Mouse (Mus musculus): ENCODE results near the gene Rybp. TPM values are rescaled to one million over a fixed set of nuclear protein-coding genes. Genes with fewer than 3 reads are reported as not detected.

The Rybp gene
- polyA plus RNA-seq, 1 experiment from 2014 or later, result 4.6 TPM

GRCm38 (mm10) chr6:100297536-100297935 is 10.3 kb upstream of the Rybp start:
- no peaks in the 10 kb centered on the region for H3K36me3 ChIP-seq (ENCODE audit: control insufficient read depth, insufficient read depth)
- H3K9ac ChIP-seq (ENCODE audit: low read depth, low read length), result no peak overlapping the region
- H3K27ac ChIP-seq (ENCODE audit: low read length), result no peak overlapping the region
- no peaks in the 10 kb centered on the region for H3K9me3 ChIP-seq (replicated peaks; ENCODE audit: control insufficient read depth, low read length)
- WGBS (ENCODE audit: insufficient replicate concordance), result 48% methylated on average over 8 of the region's 8 CpGs
- no peak for ATAC-seq (ENCODE audit: low read depth)
- no peak overlapping the region for H3K4me3 ChIP-seq (ENCODE audit: low read depth, low read length)
- no peak overlapping the region for H3K4me2 ChIP-seq (ENCODE audit: low read depth, low read length)
- H3K4me1 ChIP-seq (ENCODE audit: control insufficient read depth, low read depth, low read length), result no peaks in the 10 kb centered on the region; the same call in 1 of the 2 replicates
- no peaks in the 10 kb centered on the region for H3K27me3 ChIP-seq (ENCODE audit: control insufficient read depth, insufficient read depth, low read depth, low read length)

DNA sequence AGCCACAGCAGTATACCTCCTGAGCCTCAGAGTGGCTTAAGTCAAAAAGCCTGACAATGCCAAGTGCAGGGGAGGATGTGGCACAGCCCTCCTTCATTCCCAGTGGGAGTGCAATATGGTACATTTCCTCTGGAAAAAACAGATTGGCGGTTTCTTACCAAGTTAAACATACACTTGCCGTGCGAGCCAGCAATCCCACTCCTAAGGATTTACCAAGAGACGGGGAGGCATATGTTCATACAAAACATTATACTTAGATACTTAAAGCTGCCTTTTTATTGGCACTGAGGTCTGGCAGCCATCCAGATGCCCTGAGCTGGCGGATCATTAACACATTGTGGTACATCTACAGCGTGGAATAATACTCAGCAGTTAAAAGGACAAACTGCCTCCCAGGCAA is 5.1 kb upstream of the Rybp start:
- Histone ChIP-seq H3K36me3 (ENCODE audit: control insufficient read depth, insufficient read depth) (no peaks in the 10 kb centered on the region), H3K9ac (ENCODE audit: low read depth, low read length) (no peak overlapping the region), H3K4me2 (ENCODE audit: low read depth, low read length) (no peak overlapping the region), H3K4me3 (ENCODE audit: low read depth, low read length) (no peak overlapping the region), H3K4me1 (ENCODE audit: control insufficient read depth, low read depth, low read length) (peaks cover 13% of the 10 kb centered on the region), H3K27me3 (ENCODE audit: control insufficient read depth, insufficient read depth, low read depth, low read length) (no peaks in the 10 kb centered on the region), H3K9me3 (replicated peaks; ENCODE audit: control insufficient read depth, low read length) (no peaks in the 10 kb centered on the region), H3K27ac (ENCODE audit: low read length) (no peak overlapping the region)
- no peak for ATAC-seq (ENCODE audit: low read depth)
- 73% methylated on average over 6 of the region's 6 CpGs for WGBS (ENCODE audit: insufficient replicate concordance)

GRCm38 (mm10) chr6:100289058-100289457 is 1.8 kb upstream of the Rybp start:
- Histone ChIP-seq H3K4me3 (ENCODE audit: low read depth, low read length) (no peak overlapping the region), H3K4me2 (ENCODE audit: low read depth, low read length) (no peak overlapping the region), H3K27ac (ENCODE audit: low read length) (no peak overlapping the region), H3K4me1 (ENCODE audit: control insufficient read depth, low read depth, low read length) (peaks cover 20% of the 10 kb centered on the region), H3K9ac (ENCODE audit: low read depth, low read length) (no peak overlapping the region), H3K36me3 (ENCODE audit: control insufficient read depth, insufficient read depth) (no peaks in the 10 kb centered on the region), H3K9me3 (replicated peaks; ENCODE audit: control insufficient read depth, low read length) (no peaks in the 10 kb centered on the region), H3K27me3 (ENCODE audit: control insufficient read depth, insufficient read depth, low read depth, low read length) (no peaks in the 10 kb centered on the region)
- ATAC-seq (ENCODE audit: low read depth), result no peak
- WGBS (ENCODE audit: insufficient replicate concordance), result 60% methylated on average over 5 of the region's 5 CpGs

- H3K4me2 ChIP-seq (ENCODE audit: low read depth, low read length), result peak overlapping the region; percentile 99
- H3K27ac ChIP-seq (ENCODE audit: low read length), result no peak overlapping the region
- 48% methylated on average over 4 of the region's 4 CpGs for WGBS (ENCODE audit: insufficient replicate concordance)
- no peaks in the 10 kb centered on the region for H3K9me3 ChIP-seq (replicated peaks; ENCODE audit: control insufficient read depth, low read length)
- H3K36me3 ChIP-seq (ENCODE audit: control insufficient read depth, insufficient read depth), result no peaks in the 10 kb centered on the region
- no peaks in the 10 kb centered on the region for H3K27me3 ChIP-seq (ENCODE audit: control insufficient read depth, insufficient read depth, low read depth, low read length)
- peaks cover 20% of the 10 kb centered on the region for H3K4me1 ChIP-seq (ENCODE audit: control insufficient read depth, low read depth, low read length)
- no peak overlapping the region for H3K4me3 ChIP-seq (ENCODE audit: low read depth, low read length)
- ATAC-seq (ENCODE audit: low read depth), result no peak
- H3K9ac ChIP-seq (ENCODE audit: low read depth, low read length), result no peak overlapping the region
These were observed 1.4 kb upstream of the Rybp start for GRCm38 (mm10) chr6:100288730-100289035.

DNA sequence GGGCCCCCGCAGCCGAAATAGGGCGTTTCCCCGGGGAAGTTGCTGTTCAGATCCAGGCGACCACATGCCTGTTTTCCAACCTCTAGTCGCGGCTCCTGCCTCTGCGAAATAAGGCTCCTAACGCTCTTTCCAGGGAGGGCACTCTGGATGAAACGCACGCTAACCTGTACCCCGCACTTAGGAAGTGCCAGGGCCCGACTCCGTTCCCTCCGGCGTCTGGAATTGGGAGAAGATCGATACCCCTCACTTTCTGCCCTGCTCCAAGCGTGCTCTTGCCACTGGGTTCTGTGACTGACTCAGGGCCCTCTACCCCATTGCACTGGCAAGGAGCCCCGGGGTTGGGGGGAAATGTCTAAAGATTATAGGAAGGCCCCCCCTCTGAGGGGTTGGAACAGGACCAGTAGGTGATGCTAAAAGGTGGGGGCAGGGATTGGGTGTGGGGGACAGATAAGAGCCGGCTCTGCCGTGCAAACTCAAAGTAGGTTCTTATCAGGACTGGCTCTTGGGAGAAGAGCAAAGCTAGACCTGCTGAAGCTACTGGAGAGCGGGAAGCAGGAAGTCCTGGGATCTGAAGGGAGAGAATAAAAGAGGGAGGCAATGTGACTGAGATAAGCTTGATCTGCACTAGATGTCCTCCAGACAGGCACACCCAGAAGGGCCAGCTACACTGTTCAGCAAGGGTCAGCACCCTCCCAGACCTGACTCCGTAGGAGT is 888 bp upstream of the Rybp start:
- peak overlapping the region; percentile 80 for H3K4me3 ChIP-seq (ENCODE audit: low read depth, low read length)
- H3K4me1 ChIP-seq (ENCODE audit: control insufficient read depth, low read depth, low read length), result peaks cover 20% of the 10 kb centered on the region
- H3K27ac ChIP-seq (ENCODE audit: low read length), result peak overlapping the region; percentile 76
- peak; percentile 8 for ATAC-seq (ENCODE audit: low read depth)
- WGBS (ENCODE audit: insufficient replicate concordance), result 2% methylated on average over 23 of the region's 23 CpGs
- H3K4me2 ChIP-seq (ENCODE audit: low read depth, low read length), result peak overlapping the region; percentile 99
- no peaks in the 10 kb centered on the region for H3K36me3 ChIP-seq (ENCODE audit: control insufficient read depth, insufficient read depth)
- no peaks in the 10 kb centered on the region for H3K9me3 ChIP-seq (replicated peaks; ENCODE audit: control insufficient read depth, low read length)
- peak overlapping the region; percentile 70 for H3K9ac ChIP-seq (ENCODE audit: low read depth, low read length)
- no peaks in the 10 kb centered on the region for H3K27me3 ChIP-seq (ENCODE audit: control insufficient read depth, insufficient read depth, low read depth, low read length)

DNA sequence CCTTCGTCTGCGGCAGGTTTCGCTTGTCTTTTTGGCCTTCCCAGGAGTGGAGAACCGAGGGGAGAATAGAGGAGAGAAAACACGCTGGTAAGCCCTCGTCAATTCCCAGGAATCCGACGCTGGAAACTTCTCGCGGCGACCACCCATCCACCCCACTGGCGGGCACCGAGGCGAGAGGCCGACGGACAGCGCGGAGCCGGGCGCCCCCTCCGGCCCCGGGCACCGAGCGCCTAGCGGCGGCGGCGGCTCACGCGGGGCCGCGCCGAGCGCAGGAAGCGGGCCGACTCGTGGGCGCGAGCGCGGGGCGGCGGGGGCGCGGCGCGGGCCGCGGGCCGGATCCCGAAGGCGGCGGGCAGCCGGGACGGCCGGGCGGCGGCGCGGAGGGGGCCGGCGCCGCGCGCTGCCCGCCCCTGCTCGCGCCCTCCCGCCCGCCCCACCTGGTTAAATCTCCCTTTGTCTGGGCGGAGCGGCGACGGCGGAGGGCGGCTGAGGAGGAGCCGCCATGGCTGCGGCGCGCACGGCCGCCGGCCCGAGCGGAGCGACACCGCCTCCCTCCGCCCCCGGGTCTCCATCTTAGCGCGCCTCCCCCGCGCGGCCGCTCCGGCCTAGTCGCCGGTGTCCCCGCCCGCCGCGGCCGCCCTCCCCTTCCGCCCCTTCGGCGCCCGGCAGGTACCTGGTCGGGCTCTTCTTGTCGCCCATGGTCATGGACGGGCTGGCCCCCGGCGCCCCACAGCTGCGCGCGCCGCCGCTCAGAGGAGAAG is 532 bp downstream of the Rybp start:
- Histone ChIP-seq H3K27ac (ENCODE audit: low read length) (peak overlapping the region; percentile 92), H3K9me3 (replicated peaks; ENCODE audit: control insufficient read depth, low read length) (no peaks in the 10 kb centered on the region), H3K9ac (ENCODE audit: low read depth, low read length) (peak overlapping the region; percentile 82), H3K36me3 (ENCODE audit: control insufficient read depth, insufficient read depth) (no peaks in the 10 kb centered on the region), H3K4me2 (ENCODE audit: low read depth, low read length) (peak overlapping the region; percentile 87), H3K4me3 (ENCODE audit: low read depth, low read length) (peak overlapping the region; percentile 80), H3K27me3 (ENCODE audit: control insufficient read depth, insufficient read depth, low read depth, low read length) (no peaks in the 10 kb centered on the region), H3K4me1 (ENCODE audit: control insufficient read depth, low read depth, low read length) (peaks cover 20% of the 10 kb centered on the region)
- under 1% methylated on average over 29 of the region's 117 CpGs for WGBS (ENCODE audit: insufficient replicate concordance)
- ATAC-seq (ENCODE audit: low read depth), result peak; percentile 73

DNA sequence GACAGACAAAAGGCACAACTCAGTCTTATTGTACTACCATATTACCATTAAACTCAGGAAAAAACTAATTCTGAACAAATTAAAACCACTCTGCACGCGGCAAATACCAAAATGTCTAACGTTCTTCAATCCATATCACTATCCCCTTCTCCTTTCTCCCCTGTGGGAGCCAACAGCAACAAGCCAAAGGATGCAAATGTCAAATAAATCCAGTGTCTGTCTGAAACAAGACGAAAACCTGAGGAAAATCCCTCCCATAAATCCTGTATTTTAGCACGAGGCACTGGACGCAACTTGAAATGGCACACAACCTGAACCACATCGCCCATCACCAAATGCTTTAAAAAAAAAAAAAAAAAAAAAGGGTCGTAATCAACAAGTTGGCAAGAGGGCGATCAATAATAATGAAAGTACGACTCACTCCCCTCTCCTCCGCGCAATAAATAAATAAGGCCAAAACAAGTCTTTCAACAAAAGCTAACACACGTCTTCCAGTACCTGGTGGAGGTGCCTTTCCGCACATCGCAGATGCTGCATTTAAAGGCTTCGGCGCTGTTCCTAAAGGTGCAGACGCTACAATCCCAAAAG is 1.2 kb downstream of the Rybp start:
- WGBS (ENCODE audit: insufficient replicate concordance), result 4% methylated on average over 18 of the region's 18 CpGs

GRCm38 (mm10) chr6:100278841-100279240 is 8.4 kb downstream of the Rybp start:
- Histone ChIP-seq H3K4me1 (ENCODE audit: control insufficient read depth, low read depth, low read length) (peaks cover 5% of the 10 kb centered on the region), H3K9me3 (replicated peaks; ENCODE audit: control insufficient read depth, low read length) (no peaks in the 10 kb centered on the region), H3K27me3 (ENCODE audit: control insufficient read depth, insufficient read depth, low read depth, low read length) (no peaks in the 10 kb centered on the region), H3K4me3 (ENCODE audit: low read depth, low read length) (no peak overlapping the region), H3K9ac (ENCODE audit: low read depth, low read length) (no peak overlapping the region), H3K36me3 (ENCODE audit: control insufficient read depth, insufficient read depth) (no peaks in the 10 kb centered on the region), H3K4me2 (ENCODE audit: low read depth, low read length) (no peak overlapping the region), H3K27ac (ENCODE audit: low read length) (no peak overlapping the region)
- no peak for ATAC-seq (ENCODE audit: low read depth)
- WGBS (ENCODE audit: insufficient replicate concordance), result 53% methylated on average over 1 of the region's 1 CpGs

More for the DNA sequence above, 1.2 kb downstream of the Rybp start:
- Histone ChIP-seq H3K4me1 (ENCODE audit: control insufficient read depth, low read depth, low read length) (peaks cover 20% of the 10 kb centered on the region), H3K27me3 (ENCODE audit: control insufficient read depth, insufficient read depth, low read depth, low read length) (no peaks in the 10 kb centered on the region), H3K4me3 (ENCODE audit: low read depth, low read length) (peak overlapping the region; percentile 80), H3K4me2 (ENCODE audit: low read depth, low read length) (peak overlapping the region; percentile 87), H3K9me3 (replicated peaks; ENCODE audit: control insufficient read depth, low read length) (no peaks in the 10 kb centered on the region), H3K36me3 (ENCODE audit: control insufficient read depth, insufficient read depth) (no peaks in the 10 kb centered on the region), H3K27ac (ENCODE audit: low read length) (peak overlapping the region; percentile 92), H3K9ac (ENCODE audit: low read depth, low read length) (peak overlapping the region; percentile 82)
- ATAC-seq (ENCODE audit: low read depth), result no peak

DNA sequence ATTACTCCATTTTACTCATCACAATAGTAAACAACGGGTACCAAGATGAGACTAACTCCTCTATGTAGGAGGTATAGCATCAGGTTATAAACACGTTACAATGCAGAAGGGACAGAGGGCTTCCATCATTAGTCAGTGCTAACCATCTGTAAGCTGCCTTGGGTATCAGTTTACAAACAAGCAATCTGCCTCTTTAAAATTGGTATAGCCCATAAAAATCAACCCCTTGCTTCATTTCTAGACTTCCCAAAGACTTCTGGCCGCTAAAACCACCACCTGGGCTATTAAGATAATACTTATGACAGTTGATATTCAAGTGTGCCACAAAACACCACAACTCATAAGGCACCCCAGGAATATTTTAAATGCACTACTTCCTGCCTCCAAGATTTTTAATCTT is 10.9 kb downstream of the Rybp start:
- Histone ChIP-seq H3K4me2 (ENCODE audit: low read depth, low read length) (no peak overlapping the region), H3K9me3 (replicated peaks; ENCODE audit: control insufficient read depth, low read length) (no peaks in the 10 kb centered on the region), H3K4me3 (ENCODE audit: low read depth, low read length) (no peak overlapping the region), H3K9ac (ENCODE audit: low read depth, low read length) (no peak overlapping the region), H3K27me3 (ENCODE audit: control insufficient read depth, insufficient read depth, low read depth, low read length) (no peaks in the 10 kb centered on the region), H3K27ac (ENCODE audit: low read length) (no peak overlapping the region), H3K36me3 (ENCODE audit: control insufficient read depth, insufficient read depth) (no peaks in the 10 kb centered on the region), H3K4me1 (ENCODE audit: control insufficient read depth, low read depth, low read length) (peaks cover 7% of the 10 kb centered on the region)
- no peak for ATAC-seq (ENCODE audit: low read depth)
- WGBS (ENCODE audit: insufficient replicate concordance), result 47% methylated on average over 3 of the region's 3 CpGs
